Mouse (Mus musculus) liver, embryonic 12.5 days (tissue): ENCODE measurements around the gene Magea5. TPM values are rescaled to one million over a fixed set of nuclear protein-coding genes. Genes with fewer than 3 reads are reported as not detected.
"Not testable (repeated sequence)": the region's sequence is repeated elsewhere in the genome, so short reads cannot be mapped to it uniquely, and the experiment has no call there.

Experiments used
- ATAC-seq: fragments of 200-750 bp; cut with Nextera tagmentation; 2 replicates; pipeline ENCODE4 v1.8.0; 2017; ENCODE audit warnings: moderate number of reproducible peaks, mild to moderate bottlenecking, moderate library complexity
- H3K27ac ChIP-seq: fragments of 300-500 bp; sonication (generic); 2 replicates; pipeline ENCODE4 v1.5.1; 2016; ENCODE audit warnings: mild to moderate bottlenecking
- H3K27me3 ChIP-seq: fragments of 300-500 bp; sonication (generic); replicated peaks from 2 replicates; pipeline ENCODE4 v1.6.1; 2016; ENCODE audit warnings: mild to moderate bottlenecking, moderate library complexity
- H3K36me3 ChIP-seq: fragments of 300-500 bp; sonication (generic); 2 replicates; pipeline ENCODE4 v1.6.1; 2016; ENCODE audit warnings: mild to moderate bottlenecking, moderate library complexity
- H3K4me1 ChIP-seq: fragments of 300-500 bp; sonication (generic); 2 replicates; pipeline ENCODE4 v1.6.1; 2016
- H3K4me2 ChIP-seq: fragments of 300-500 bp; sonication (generic); 2 replicates; pipeline ENCODE4 v1.6.1; 2016; ENCODE audit warnings: mild to moderate bottlenecking, moderate library complexity
- H3K4me3 ChIP-seq: fragments of 300-500 bp; sonication (generic); 2 replicates; pipeline ENCODE4 v1.5.1; 2016; ENCODE audit warnings: mild to moderate bottlenecking, moderate library complexity
- H3K9ac ChIP-seq: fragments of 300-500 bp; sonication (generic); 2 replicates; pipeline ENCODE4 v1.6.1; 2016; ENCODE audit warnings: mild to moderate bottlenecking, moderate library complexity
- H3K9me3 ChIP-seq: fragments of 300-500 bp; sonication (generic); replicated peaks from 2 replicates; pipeline ENCODE4 v1.6.1; 2016; ENCODE audit warnings: mild to moderate bottlenecking, moderate library complexity
- WGBS: fragments of 180-500 bp; shearing (Covaris S2); methylation state at CpG from one replicate; pipeline ENCODE4 v1.1.7; 2016; ENCODE audit not compliant: insufficient replicate concordance; 5-methylcytosine and 5-hydroxymethylcytosine counted together
- polyA plus RNA-seq: library from polyadenylated mRNA; unstranded; fragments of >200 nt; fragmentation: Nextera tagmentation; extraction: Ambion mirVana; gene quantifications from 2 replicates; pipeline ENCODE4 v1.2.1, GENCODE M21; 2016

Gene Magea5
- not detected in 2 replicates for polyA plus RNA-seq

GRCm38 (mm10) chrX:155063045-155063444 is at the start of gene Magea5:
TSS of gene Magea5 (minus strand) at chrX:155063145.
- H3K4me1 ChIP-seq, H3K9me3 ChIP-seq, H3K36me3 ChIP-seq, ATAC-seq, H3K27me3 ChIP-seq, H3K4me2 ChIP-seq, H3K4me3 ChIP-seq, H3K9ac ChIP-seq, H3K27ac ChIP-seq: not testable (repeated sequence)
- WGBS = 78% methylated on average over 13 of the region's 16 CpGs

GRCm38 (mm10) chrX:155098024-155098423 is 35.1 kb upstream of the Magea5 start:
- H3K4me2 ChIP-seq = no peak overlapping the region
- no peak overlapping the region for H3K27ac ChIP-seq
- no peak overlapping the region for H3K4me3 ChIP-seq
- H3K27me3 ChIP-seq = no peaks in the 10 kb centered on the region
- H3K9ac ChIP-seq = no peak overlapping the region
- no peaks in the 10 kb centered on the region for H3K9me3 ChIP-seq
- H3K36me3 ChIP-seq = no peaks in the 10 kb centered on the region
- ATAC-seq = no peak
- no peaks in the 10 kb centered on the region for H3K4me1 ChIP-seq

DNA sequence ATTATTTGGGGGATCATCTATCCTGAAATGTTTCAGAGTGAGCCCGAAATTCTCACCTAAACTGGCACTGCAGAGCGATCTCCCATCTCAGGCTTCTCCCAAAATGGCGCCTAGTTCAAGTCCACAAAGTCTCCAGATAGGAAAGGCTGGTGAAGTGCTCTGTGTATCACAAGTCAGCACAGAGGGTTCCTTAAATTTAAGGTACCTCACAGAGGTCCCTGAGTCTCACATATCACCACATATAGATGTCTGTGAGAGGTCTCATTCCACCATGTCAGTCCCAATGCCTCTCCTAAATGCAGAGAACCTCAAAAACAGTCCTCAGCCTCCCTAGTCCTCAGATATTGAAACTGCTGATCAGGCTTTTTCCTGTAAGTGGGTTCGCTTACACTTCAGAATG is 30.6 kb upstream of the Magea5 start, which contains the start of gene Magea2:
Gene Magea2 (minus strand): TSS at position 101 of the 400 bp plus-strand sequence.
- not testable (repeated sequence) for H3K9ac ChIP-seq, H3K27me3 ChIP-seq, H3K36me3 ChIP-seq, H3K9me3 ChIP-seq, H3K27ac ChIP-seq, H3K4me2 ChIP-seq, H3K4me3 ChIP-seq, H3K4me1 ChIP-seq, ATAC-seq
- 58% methylated on average over 4 of the region's 4 CpGs for WGBS

- H3K36me3 ChIP-seq, H3K9me3 ChIP-seq, H3K4me2 ChIP-seq, H3K4me1 ChIP-seq, H3K9ac ChIP-seq, ATAC-seq, H3K27me3 ChIP-seq, H3K27ac ChIP-seq, H3K4me3 ChIP-seq: not testable (repeated sequence)
- no CpG with 5 or more reads among the region's 2 CpGs for WGBS
Measured at GRCm38 (mm10) chrX:155089693-155090092, 26.7 kb upstream of the Magea5 start, which contains the start of gene Magea1. TSS of gene Magea1 (minus strand) at chrX:155089793.

Other genes with a start within 250 kb of the Magea5 start
- not detected in 2 replicates for gene Cldn34b1, start 172.9 kb downstream of the Magea5 start, polyA plus RNA-seq
- gene Magea6, start 127.2 kb downstream of the Magea5 start, polyA plus RNA-seq = not detected in 2 replicates
- gene Magea3, start 113.6 kb downstream of the Magea5 start, polyA plus RNA-seq = not detected in 2 replicates
- not detected in 2 replicates for gene Magea8, start 67.3 kb downstream of the Magea5 start, polyA plus RNA-seq
- not detected in 2 replicates for gene Magea1, start 26.6 kb upstream of the Magea5 start, polyA plus RNA-seq
- gene Magea2, start 30.5 kb upstream of the Magea5 start, polyA plus RNA-seq = not detected in 2 replicates
- not detected in 2 replicates for gene Cldn34b2, start 65.3 kb upstream of the Magea5 start, polyA plus RNA-seq
- gene Sat1, start 153.3 kb upstream of the Magea5 start, polyA plus RNA-seq = 58.6 and 63.2 TPM in 2 replicates
- 16.0 and 17.1 TPM in 2 replicates for gene Acot9, start 199.3 kb upstream of the Magea5 start, polyA plus RNA-seq